Mouse (Mus musculus) embryonic fibroblast, embryonic 13.5 days (primary cell): ENCODE measurements around the gene Olfr222. TPM values are rescaled to one million over a fixed set of nuclear protein-coding genes. Genes with fewer than 3 reads are reported as not detected.

Experiments used
- H3K27ac ChIP-seq: 2 replicates; pipeline ENCODE4 v1.5.1; 2012; ENCODE audit warnings: low read length, control low read depth, inconsistent platforms; ENCODE audit not compliant: insufficient read depth
- H3K4me1 ChIP-seq: 2 replicates; pipeline ENCODE4 v1.6.1; 2011; ENCODE audit warnings: low read length; ENCODE audit not compliant: control insufficient read depth, insufficient read depth
- H3K4me3 ChIP-seq: 2 replicates; pipeline ENCODE4 v1.5.1; 2011; ENCODE audit warnings: mild to moderate bottlenecking, control low read depth, low read length; ENCODE audit not compliant: insufficient read depth
- CTCF ChIP-seq: IDR thresholded peaks from 2 replicates; pipeline ENCODE4 v1.5.1; 2011; ENCODE audit warnings: mild to moderate bottlenecking, control low read depth, low read length, moderate library complexity, borderline replicate concordance; ENCODE audit not compliant: insufficient read depth
- POLR2A ChIP-seq: IDR thresholded peaks from 2 replicates; pipeline ENCODE4 v1.6.1; 2011; ENCODE audit warnings: low read depth, mild to moderate bottlenecking, control low read depth, low read length, moderate library complexity
- polyA plus RNA-seq: library from polyadenylated mRNA; stranded (reverse); fragments of >200 nt; gene quantifications from 2 replicates; pipeline ENCODE4 v1.2.4, GENCODE M21; 2011; ENCODE audit warnings: low read depth; ENCODE audit not compliant: missing spikeins, insufficient read length

The Olfr222 gene
- polyA plus RNA-seq, 1 experiment, result not detected

DNA sequence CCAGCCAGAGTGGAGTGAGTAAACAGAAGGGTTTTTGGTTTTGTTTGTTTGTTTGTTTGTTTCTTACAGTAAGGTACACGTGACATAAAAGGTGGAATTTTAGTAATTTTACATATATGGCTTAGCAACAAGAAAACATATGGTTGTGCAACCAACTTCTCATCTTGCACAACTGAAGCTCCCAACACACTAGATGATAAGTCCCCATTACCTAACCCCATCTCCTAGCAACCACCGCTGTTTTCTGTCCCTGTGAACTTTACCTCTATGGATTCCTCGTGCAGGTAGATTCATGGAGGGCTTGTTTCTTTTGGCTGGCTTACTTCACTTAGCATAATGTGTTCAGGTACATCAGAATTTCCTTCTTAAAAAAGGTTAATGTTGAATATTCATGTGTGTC lies 32.7 kb downstream of the Olfr222 start:
- H3K27ac ChIP-seq, result no peak overlapping the region
- H3K4me3 ChIP-seq, result no peak overlapping the region
- H3K4me1 ChIP-seq, result no peaks in the 10 kb centered on the region
- TF ChIP-seq CTCF (no peak), POLR2A (no peak)

- H3K4me3 ChIP-seq, result no peak overlapping the region
- H3K27ac ChIP-seq, result no peak overlapping the region
- TF ChIP-seq POLR2A, result no peak
- no peak for TF ChIP-seq CTCF
- H3K4me1 ChIP-seq, result no peaks in the 10 kb centered on the region
Observed at GRCm38 (mm10) chr11:59542442-59542841, 33.6 kb downstream of the Olfr222 start.

- TF ChIP-seq CTCF (no peak), POLR2A (no peak)
- Histone ChIP-seq H3K27ac (no peak within 1 kb of the TSS), H3K4me1 (no peaks in the 10 kb centered on the region), H3K4me3 (no peak within 1 kb of the TSS)
Observed at GRCm38 (mm10) chr11:59541324-59541723, 34.7 kb downstream of the Olfr222 start, which contains the start of gene Nlrp3. Nlrp3 (plus strand) TSS chr11:59541568.

DNA sequence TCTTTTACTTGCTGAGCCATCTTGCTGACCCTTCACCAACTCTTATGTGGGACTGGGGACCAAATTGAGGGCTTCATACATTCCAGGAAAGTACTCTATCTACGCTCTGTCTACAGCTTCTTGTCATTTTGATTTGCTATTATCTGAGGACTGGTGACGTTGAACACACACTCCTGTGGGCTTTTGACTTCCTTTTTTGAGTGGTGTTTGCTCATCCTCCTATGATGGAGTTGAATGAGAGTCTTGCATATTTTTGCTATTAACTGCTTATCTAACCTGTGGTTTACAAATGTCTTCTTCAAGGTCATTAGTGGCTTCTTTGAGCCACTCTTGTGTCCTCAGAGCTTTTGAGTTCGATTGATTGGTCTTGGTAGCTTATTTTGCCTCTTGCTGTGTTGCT lies 35.9 kb downstream of the Olfr222 start:
- no peak overlapping the region for H3K27ac ChIP-seq
- no peaks in the 10 kb centered on the region for H3K4me1 ChIP-seq
- no peak overlapping the region for H3K4me3 ChIP-seq
- TF ChIP-seq POLR2A (no peak), CTCF (no peak)

- Histone ChIP-seq H3K4me1 (no peaks in the 10 kb centered on the region), H3K4me3 (no peak overlapping the region), H3K27ac (no peak overlapping the region)
- no peak for TF ChIP-seq POLR2A
- TF ChIP-seq CTCF, result no peak
Observed at GRCm38 (mm10) chr11:59538387-59538786, 37.6 kb downstream of the Olfr222 start.

GRCm38 (mm10) chr11:59537218-59538130 lies 38.6 kb downstream of the Olfr222 start:
- no peak overlapping the region for H3K4me3 ChIP-seq
- TF ChIP-seq POLR2A (no peak), CTCF (0 out of 2 replicates have a peak, but pooled peaks have one; percentile 26)
- H3K27ac ChIP-seq, result no peak overlapping the region
- H3K4me1 ChIP-seq, result no peaks in the 10 kb centered on the region

- Histone ChIP-seq H3K4me3 (no peak overlapping the region), H3K4me1 (no peaks in the 10 kb centered on the region), H3K27ac (no peak overlapping the region)
- TF ChIP-seq CTCF, result no peak
- TF ChIP-seq POLR2A, result no peak
Observed at GRCm38 (mm10) chr11:59531562-59531961, 44.5 kb downstream of the Olfr222 start.

- TF ChIP-seq CTCF (no peak), POLR2A (no peak)
- H3K4me1 ChIP-seq, result no peaks in the 10 kb centered on the region
- H3K4me3 ChIP-seq, result no peak overlapping the region
- no peak overlapping the region for H3K27ac ChIP-seq
Observed at GRCm38 (mm10) chr11:59530870-59531535, 45.0 kb downstream of the Olfr222 start.

DNA sequence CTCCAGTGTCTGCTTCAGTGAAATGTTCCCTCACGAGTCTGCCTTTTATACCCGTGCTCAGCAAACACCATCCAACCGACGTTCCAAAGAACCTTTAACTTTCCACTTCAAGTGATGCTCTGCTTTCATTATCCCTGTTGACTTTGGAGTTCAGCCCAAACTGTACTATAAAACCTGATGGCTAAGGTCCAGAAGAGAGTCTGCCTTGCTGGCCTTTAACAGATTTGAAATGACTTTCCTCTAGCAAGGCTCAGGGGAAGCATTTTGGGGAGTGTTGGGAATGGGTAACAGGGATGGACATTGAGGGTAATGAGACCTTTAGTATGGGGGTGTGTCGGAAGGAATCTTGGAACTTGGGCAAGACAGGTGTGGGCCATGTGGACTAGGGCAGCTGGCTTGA lies 45.8 kb downstream of the Olfr222 start:
- TF ChIP-seq POLR2A (no peak), CTCF (no peak)
- H3K27ac ChIP-seq, result no peak overlapping the region
- H3K4me1 ChIP-seq, result no peaks in the 10 kb centered on the region
- no peak overlapping the region for H3K4me3 ChIP-seq

DNA sequence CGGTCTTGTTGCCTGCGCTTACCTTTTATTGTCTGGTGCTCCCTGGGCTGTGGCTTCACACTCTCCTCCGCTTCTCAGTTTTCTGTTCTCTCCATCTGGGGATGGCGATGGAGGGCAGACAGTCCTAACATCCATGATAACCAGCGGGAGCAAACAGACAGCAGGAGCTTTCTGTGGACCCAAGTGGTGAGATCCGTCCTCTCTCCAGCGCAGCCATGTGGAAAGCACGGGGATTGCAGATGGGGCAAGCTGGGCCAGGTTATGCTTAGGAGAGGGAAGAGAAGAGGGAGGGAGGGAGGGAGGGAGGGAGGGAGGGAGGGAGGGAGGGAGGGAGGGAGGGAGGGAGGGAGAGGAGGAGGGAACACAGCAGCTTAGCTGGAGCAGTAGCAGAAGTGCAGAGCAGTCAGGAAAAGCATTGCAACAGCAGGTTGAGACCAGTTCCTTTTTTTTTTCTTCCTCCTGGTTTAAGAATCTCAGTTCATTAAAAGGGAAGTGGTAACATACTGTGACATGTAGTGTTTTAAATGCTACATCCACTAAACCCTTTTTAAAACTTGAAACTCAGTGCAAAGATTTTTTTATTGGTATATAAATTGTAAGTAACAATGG lies 49.5 kb downstream of the Olfr222 start, which contains the start of gene Zkscan17:
Zkscan17 (minus strand) TSS at position 280 of the 609 bp plus-strand sequence.
- Histone ChIP-seq H3K4me1 (no peaks in the 10 kb centered on the region), H3K27ac (no peak within 1 kb of the TSS), H3K4me3 (no peak within 1 kb of the TSS)
- no peak for TF ChIP-seq POLR2A
- TF ChIP-seq CTCF, result 0 out of 2 replicates have a peak, but pooled peaks have one; percentile 12
